In genomic region chr13:53008489-53009184, GRCm38 (mm10) we compare ENCODE assay signal across 7 mouse cellular contexts. TPM values are rescaled to one million over a fixed set of nuclear protein-coding genes. Genes with fewer than 3 reads are reported as not detected.
DNase-seq lines count a peak whose midpoint lies in the region; TF ChIP-seq lines count a peak whose summit lies in the region.

No protein-coding gene starts in this region.

- no peak overlapping the region for H3K4me3 ChIP-seq in C2C12 (ENCODE audit: insufficient read depth, poor library complexity, severe bottlenecking)

- no peak overlapping the region for H3ac ChIP-seq in C2C12 (ENCODE audit: control insufficient read depth, insufficient read length, low read depth)

- H3K27me3 ChIP-seq in C2C12 (ENCODE audit: control insufficient read depth, insufficient read depth, insufficient read length): no peaks in the 10 kb centered on the region

- TF ChIP-seq CTCF in C2C12 (IDR thresholded peaks at IDR 0.05; ENCODE audit: control insufficient read depth, insufficient read depth, insufficient read length): no peak

- H3K79me3 ChIP-seq in C2C12 (ENCODE audit: low read depth): no peaks in the 10 kb centered on the region

- H3K36me3 ChIP-seq in C2C12 (ENCODE audit: control insufficient read depth, insufficient read depth): no peaks in the 10 kb centered on the region

- H3K79me2 ChIP-seq in C2C12 (ENCODE audit: control insufficient read depth, insufficient read depth): no peaks in the 10 kb centered on the region

- DNase-seq in adrenal gland, adult (ENCODE audit: inconsistent age in 2 of 2, low spot score in 1 of 2): peak; percentile 81 to 83
- DNase-seq in gastrocnemius, adult 8-10 months (ENCODE audit: low spot score in 2 of 2): peak; percentile 19 to 53
- peak; percentile 74 for DNase-seq in kidney, postnatal 10 days
- peak; percentile 65 for DNase-seq in testis, postnatal 10 days (ENCODE audit: low spot score)
- DNase-seq in frontal cortex, postnatal 25 days (ENCODE audit: low spot score in 2 of 2): no peak
- no peak for DNase-seq in layer of hippocampus, adult 9-11 months

TF ChIP-seq in C2C12, 6 proteins besides CTCF, POLR2A, EP300 and RAD21:
- TF ChIP-seq USF1 (IDR thresholded peaks at IDR 0.05; ENCODE audit: low read depth): peak; percentile 39
- TF ChIP-seq MYOD1 (IDR thresholded peaks at IDR 0.05; ENCODE audit: control insufficient read depth, insufficient read length, low read depth): no peak
- peak; percentile 68 for TF ChIP-seq MAX (IDR thresholded peaks at IDR 0.05)
TF ChIP-seq in C2C12: peak in this region for 2.

RNA-seq across cellular contexts. Expression of gene Nfil3, which starts 27.8 kb away (rescaled TPM):
- 18.8 TPM for polyA plus RNA-seq in C2C12 (2012; fragmentation: generic; extraction: Trizol)
- total RNA-seq in gastrocnemius, adult 8-10 months (2022): 10 to 100 TPM; 17.6 to 60.4 (median 29.4) TPM

Comparison
In these comparisons a context has a peak if more than half of its experiments do, and no peak if none do; other contexts are left out.
1. DNase-seq: peak in adrenal gland, adult (2 of 2), gastrocnemius, adult 8-10 months (2 of 2), kidney, postnatal 10 days (single experiment) and testis, postnatal 10 days (single experiment); none in frontal cortex, postnatal 25 days (0 of 2) and layer of hippocampus, adult 9-11 months (single experiment).